Mouse (Mus musculus) intestine, embryonic 14.5 days (tissue): ENCODE measurements around the gene Hist1h2bb. TPM values are rescaled to one million over a fixed set of nuclear protein-coding genes. Genes with fewer than 3 reads are reported as not detected.

Experiments
- ATAC-seq: fragments of 200-750 bp; cut with Nextera tagmentation; replicated peaks from 2 replicates; pipeline ENCODE4 v1.8.0; 2017; ENCODE audit warnings: low read depth, moderate number of reproducible peaks, moderate TSS enrichment, moderate library complexity; ENCODE audit not compliant: low FRiP score, low TSS enrichment
- DNase-seq: peaks from one replicate; pipeline ENCODE4 v3.0.0-alpha.2; 2018; ENCODE audit warnings: low spot score
- H3K27ac ChIP-seq: fragments of 300-500 bp; sonication (generic); 2 replicates; pipeline ENCODE4 v1.5.1; 2014; ENCODE audit warnings: low read depth, mild to moderate bottlenecking, control low read depth
- H3K27me3 ChIP-seq: fragments of 300-500 bp; sonication (generic); replicated peaks from 2 replicates; pipeline ENCODE4 v1.6.1; 2014; ENCODE audit warnings: low read length, control low read depth; ENCODE audit not compliant: control insufficient read depth, insufficient read depth
- H3K36me3 ChIP-seq: fragments of 300-500 bp; sonication (generic); 2 replicates; pipeline ENCODE4 v1.6.1; 2014; ENCODE audit warnings: low read length, control low read depth; ENCODE audit not compliant: control insufficient read depth, insufficient read depth
- H3K4me1 ChIP-seq: fragments of 300-500 bp; sonication (generic); replicated peaks from 2 replicates; pipeline ENCODE4 v1.6.1; 2014; ENCODE audit warnings: low read length, control low read depth, mixed read lengths; ENCODE audit not compliant: control insufficient read depth, insufficient read depth
- H3K4me2 ChIP-seq: fragments of 300-500 bp; sonication (generic); 2 replicates; pipeline ENCODE4 v1.6.1; 2014; ENCODE audit warnings: low read length
- H3K4me3 ChIP-seq: fragments of 300-500 bp; sonication (generic); 2 replicates; pipeline ENCODE4 v1.5.1; 2014; ENCODE audit warnings: low read depth, low read length, control low read depth, mixed read lengths
- H3K9ac ChIP-seq: fragments of 300-500 bp; sonication (generic); 2 replicates; pipeline ENCODE4 v1.6.1; 2014; ENCODE audit warnings: mild to moderate bottlenecking, low read length
- H3K9me3 ChIP-seq: fragments of 300-500 bp; sonication (generic); 2 replicates; pipeline ENCODE4 v1.6.1; 2016; ENCODE audit warnings: low read length, control low read depth; ENCODE audit not compliant: control insufficient read depth
- WGBS: fragments of 180-500 bp; shearing (Covaris S2); extraction: QIAGEN DNeasy Blood & Tissue Kit; methylation state at CpG from one replicate; pipeline ENCODE4 v1.1.7; 2014; 5-methylcytosine and 5-hydroxymethylcytosine counted together
- polyA plus RNA-seq: library from polyadenylated mRNA; unstranded; fragments of >200 nt; fragmentation: Nextera tagmentation; extraction: Ambion mirVana; gene quantifications from 2 replicates; pipeline ENCODE4 v1.2.1, GENCODE M21; 2014

The Hist1h2bb gene
- polyA plus RNA-seq, 1 experiment from 2014 or later = 5.0 TPM

DNA sequence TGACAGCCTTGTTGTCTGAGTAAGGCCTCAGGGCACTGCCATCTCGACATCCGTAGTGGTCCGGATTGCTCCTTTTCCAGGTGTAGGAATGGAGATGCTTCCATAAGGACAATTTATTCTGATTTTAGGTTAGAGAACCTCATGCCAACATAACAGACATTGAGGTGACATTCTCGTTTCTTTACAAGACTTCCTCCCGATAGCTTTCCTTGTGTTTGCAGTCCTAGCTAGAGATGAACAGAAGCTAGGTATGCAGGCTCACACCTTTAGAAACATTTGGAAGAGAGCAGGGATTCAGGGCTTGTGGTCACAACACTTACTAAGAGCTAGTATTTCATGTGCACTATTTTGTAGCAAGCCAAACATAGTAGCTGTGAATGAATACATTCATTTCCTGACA, 3.3 kb upstream of the Hist1h2bb start:
- Histone ChIP-seq H3K4me2 (no peak overlapping the region), H3K27ac (no peak overlapping the region), H3K9ac (no peak overlapping the region), H3K4me3 (no peak overlapping the region), H3K9me3 (no peaks in the 10 kb centered on the region), H3K27me3 (no peaks in the 10 kb centered on the region), H3K36me3 (no peaks in the 10 kb centered on the region), H3K4me1 (peaks cover 20% of the 10 kb centered on the region)
- WGBS = 83% methylated on average over 5 of the region's 5 CpGs
- no peak for ATAC-seq
- no peak for DNase-seq

DNA sequence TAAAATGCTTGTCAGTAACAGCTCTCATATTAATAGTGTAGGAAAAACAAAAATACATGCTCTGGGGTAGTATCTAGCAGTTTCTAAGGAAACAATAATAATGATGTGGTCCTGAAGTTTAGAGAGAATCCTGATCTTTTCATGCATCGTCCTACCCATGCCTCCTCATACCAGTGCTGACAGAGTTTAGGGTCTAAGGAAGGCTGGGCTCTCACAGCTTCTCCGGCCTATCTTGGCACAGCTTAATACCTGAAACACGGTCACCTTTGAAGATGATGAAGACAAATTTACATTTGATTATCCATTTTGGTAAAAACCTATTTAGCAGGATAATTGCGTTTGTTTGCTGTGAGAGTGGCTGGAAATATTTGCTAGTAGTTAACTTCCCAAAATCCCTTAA, 2.6 kb upstream of the Hist1h2bb start:
- Histone ChIP-seq H3K27ac (peak overlapping the region; percentile 100), H3K9me3 (no peaks in the 10 kb centered on the region), H3K4me2 (peak overlapping the region; percentile 92), H3K36me3 (no peaks in the 10 kb centered on the region), H3K4me1 (peaks cover 23% of the 10 kb centered on the region), H3K9ac (peak overlapping the region; percentile 67), H3K4me3 (peak overlapping the region; percentile 44), H3K27me3 (no peaks in the 10 kb centered on the region)
- DNase-seq (no peak), ATAC-seq (no peak)
- WGBS = 35% methylated on average over 4 of the region's 4 CpGs

DNA sequence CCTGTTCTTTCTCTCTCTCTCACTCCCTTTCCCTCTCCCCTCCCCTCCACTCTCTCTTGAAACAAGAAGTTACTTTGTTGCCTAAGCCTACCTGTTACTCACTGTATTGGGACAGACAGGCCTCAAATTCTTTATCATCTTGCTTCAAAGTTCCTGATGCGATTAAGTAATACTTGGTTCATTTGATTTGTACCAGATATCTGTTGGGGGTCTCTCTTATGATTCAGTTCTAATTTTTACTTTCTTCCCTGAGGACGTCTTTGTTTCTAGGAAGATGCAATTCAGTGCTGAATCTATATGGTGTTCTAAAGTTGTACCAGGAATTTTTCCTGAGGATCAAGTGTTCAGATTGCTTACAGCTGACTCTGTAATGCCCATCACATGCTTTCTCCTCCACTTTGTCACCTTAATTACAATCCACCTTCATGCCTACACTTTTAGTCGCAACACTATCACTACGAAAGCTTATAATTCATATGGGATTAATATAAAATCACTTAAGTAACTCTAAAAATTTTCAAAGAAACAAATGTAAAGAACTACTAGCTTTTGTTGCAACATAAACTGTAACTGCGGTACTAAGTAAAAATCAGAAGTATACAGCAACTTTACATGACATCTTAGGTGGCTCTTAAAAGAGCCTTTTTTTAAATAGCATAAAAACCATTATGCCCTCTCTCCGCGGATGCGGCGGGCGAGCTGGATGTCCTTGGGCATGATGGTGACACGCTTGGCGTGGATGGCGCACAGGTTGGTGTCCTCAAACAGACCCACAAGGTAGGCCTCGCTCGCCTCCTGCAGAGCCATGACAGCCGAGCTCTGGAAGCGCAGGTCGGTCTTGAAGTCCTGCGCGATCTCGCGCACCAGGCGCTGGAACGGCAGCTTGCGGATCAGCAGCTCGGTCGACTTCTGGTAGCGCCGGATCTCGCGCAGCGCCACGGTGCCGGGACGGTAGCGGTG, 1.8 kb upstream of the Hist1h2bb start:
- DNase-seq (no peak), ATAC-seq (no peak)
- no peaks in the 10 kb centered on the region for H3K9me3 ChIP-seq
- peak overlapping the region; percentile 100 for H3K27ac ChIP-seq
- H3K36me3 ChIP-seq = no peaks in the 10 kb centered on the region
- H3K9ac ChIP-seq = peak overlapping the region; percentile 67
- 4% methylated on average over 13 of the region's 36 CpGs for WGBS
- no peaks in the 10 kb centered on the region for H3K27me3 ChIP-seq
- peak overlapping the region; percentile 44 for H3K4me3 ChIP-seq
- H3K4me2 ChIP-seq = peak overlapping the region; percentile 92
- H3K4me1 ChIP-seq = peaks cover 23% of the 10 kb centered on the region

DNA sequence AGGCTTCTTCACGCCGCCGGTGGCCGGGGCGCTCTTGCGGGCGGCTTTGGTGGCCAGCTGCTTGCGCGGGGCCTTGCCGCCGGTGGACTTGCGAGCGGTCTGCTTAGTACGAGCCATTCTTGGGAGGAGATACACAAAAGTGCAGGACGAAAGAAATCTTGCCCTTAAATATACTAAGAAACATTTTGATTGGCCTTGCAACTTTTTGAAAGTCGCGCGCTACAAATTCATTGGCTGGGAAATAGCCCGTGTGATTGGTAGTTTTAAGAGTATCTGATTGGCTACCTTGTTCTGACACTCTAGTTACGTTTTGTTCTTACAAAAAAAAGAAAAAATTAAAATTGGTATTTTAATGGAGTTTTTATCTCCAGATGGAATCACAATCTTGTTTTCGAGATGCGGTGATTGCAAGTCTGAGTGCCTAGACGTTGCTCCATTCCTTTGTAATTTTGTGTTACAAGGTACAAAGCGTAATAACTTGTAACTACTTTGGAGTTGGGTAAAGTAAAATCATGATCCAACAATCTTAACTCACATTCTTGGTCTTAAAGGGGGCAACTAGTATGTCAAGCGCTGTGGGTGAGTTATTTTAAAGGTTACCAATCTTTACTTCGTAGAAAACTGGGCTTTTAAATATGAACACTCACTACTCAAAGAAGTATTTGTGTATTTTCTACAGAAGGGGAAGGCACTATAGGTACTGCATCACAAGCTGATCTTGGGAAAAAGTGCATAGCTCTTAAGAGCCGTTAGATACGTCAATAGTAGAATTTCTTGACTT, 963 bp upstream of the Hist1h2bb start, which contains the start of gene Hist1h3c:
Hist1h3c (minus strand) TSS at position 222 of the 781 bp plus-strand sequence.
- no peaks in the 10 kb centered on the region for H3K9me3 ChIP-seq
- peaks cover 20% of the 10 kb centered on the region for H3K4me1 ChIP-seq
- H3K27me3 ChIP-seq = no peaks in the 10 kb centered on the region
- ATAC-seq (peak; percentile 67), DNase-seq (peak; percentile 88)
- peak within 1 kb of the TSS; percentile 44 for H3K4me3 ChIP-seq
- WGBS = under 1% methylated on average over 21 of the region's 28 CpGs
- no peaks in the 10 kb centered on the region for H3K36me3 ChIP-seq
- H3K4me2 ChIP-seq = peak within 1 kb of the TSS; percentile 92
- H3K9ac ChIP-seq = peak within 1 kb of the TSS; percentile 89
- peak within 1 kb of the TSS; percentile 100 for H3K27ac ChIP-seq

DNA sequence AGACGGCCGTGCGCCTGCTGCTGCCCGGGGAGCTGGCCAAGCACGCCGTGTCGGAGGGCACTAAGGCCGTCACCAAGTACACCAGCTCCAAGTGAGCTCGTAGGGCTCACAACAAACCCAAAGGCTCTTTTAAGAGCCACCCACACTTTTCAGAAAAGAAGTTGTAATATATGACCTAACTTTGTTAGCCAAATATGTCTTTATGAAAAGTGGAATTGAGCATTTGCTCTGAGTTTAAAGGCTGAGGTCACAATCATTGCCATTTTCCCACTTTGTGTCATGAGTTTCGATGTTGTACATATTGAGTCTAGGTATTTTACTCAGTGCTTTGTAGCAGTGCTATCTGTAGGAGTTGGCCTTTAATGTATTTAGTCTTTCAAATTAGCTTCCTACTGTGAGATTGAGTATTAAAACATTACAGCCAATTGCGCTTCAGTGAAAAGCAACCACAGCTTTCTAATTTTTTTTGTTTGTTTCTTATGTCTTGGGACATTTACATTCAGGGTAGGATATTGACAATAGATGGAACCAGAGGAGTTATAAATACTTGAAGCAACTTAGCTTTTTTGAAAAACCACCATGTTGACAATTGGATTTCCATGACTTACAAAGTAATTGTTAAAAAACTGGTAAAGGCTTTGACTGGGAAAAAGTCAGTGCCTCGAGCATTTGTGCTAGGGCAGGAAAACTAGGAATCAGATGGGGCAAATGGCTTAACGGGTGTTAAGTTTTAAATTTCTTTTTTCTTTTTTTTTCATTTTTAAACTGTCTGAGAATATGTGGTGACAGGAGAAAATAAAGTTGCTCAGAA, 752 bp downstream of the Hist1h2bb start:
- DNase-seq (peak; percentile 70), ATAC-seq (no peak)
- no peaks in the 10 kb centered on the region for H3K36me3 ChIP-seq
- no peaks in the 10 kb centered on the region for H3K27me3 ChIP-seq
- peaks cover 22% of the 10 kb centered on the region for H3K4me1 ChIP-seq
- H3K27ac ChIP-seq = peak overlapping the region; percentile 100
- H3K4me3 ChIP-seq = peak overlapping the region; percentile 44
- H3K4me2 ChIP-seq = peak overlapping the region; percentile 92
- no peaks in the 10 kb centered on the region for H3K9me3 ChIP-seq
- peak overlapping the region; percentile 89 for H3K9ac ChIP-seq
- 6% methylated on average over 10 of the region's 13 CpGs for WGBS

DNA sequence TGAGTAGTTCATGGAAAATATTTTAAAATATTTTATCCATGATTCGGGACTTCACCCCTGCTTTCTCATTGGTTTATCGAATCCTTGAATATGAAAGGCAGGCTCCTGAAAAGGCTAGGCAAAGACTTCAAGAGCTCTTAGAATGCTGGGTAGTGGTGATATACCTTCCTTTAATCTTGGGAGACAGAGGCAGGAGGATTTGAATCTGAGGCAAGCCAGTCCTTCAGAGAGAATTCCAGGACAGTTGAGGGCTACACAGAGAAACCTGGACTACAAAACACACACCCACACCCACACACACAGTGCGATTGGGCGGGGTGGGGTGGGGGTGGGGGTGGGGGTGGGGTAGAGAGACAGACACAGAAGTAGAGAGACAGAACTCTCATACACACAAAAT, 1.4 kb downstream of the Hist1h2bb start:
- Histone ChIP-seq H3K4me1 (peaks cover 24% of the 10 kb centered on the region), H3K9me3 (no peaks in the 10 kb centered on the region), H3K27ac (peak overlapping the region; percentile 100), H3K27me3 (no peaks in the 10 kb centered on the region), H3K4me3 (peak overlapping the region; percentile 44), H3K4me2 (peak overlapping the region; percentile 92), H3K36me3 (no peaks in the 10 kb centered on the region), H3K9ac (peak overlapping the region; percentile 89)
- no peak for DNase-seq
- WGBS = 9% methylated on average over 4 of the region's 4 CpGs
- ATAC-seq = no peak

DNA sequence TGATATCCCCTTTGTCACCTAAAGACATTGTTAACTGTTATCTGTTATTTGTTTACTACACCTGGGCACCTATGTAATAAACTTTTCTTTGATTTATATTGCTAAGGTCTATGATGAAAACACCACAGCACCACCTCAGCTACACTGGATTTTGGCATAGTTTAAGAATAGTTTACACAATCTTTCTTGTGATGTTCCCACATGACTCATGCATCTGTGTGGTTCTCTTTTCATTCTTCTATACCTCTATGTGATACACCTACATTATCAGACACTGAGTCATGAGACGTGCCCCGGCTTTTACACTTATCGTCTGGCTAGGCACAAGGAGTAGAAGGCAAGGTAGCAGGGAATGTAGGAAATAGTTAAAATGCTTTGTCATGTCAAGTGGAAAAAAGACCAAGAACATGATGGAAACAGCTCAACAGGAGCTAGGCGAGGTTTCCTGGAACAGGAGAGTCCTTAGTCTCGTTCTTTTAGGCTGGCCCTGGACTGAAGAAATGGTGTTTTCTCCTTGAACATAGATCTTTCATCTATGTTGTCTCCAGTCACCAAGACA, 3.1 kb downstream of the Hist1h2bb start:
- no peak for DNase-seq
- Histone ChIP-seq H3K27ac (peak overlapping the region; percentile 94), H3K9ac (no peak overlapping the region), H3K4me3 (no peak overlapping the region), H3K36me3 (no peaks in the 10 kb centered on the region), H3K4me1 (peaks cover 18% of the 10 kb centered on the region), H3K4me2 (no peak overlapping the region), H3K9me3 (no peaks in the 10 kb centered on the region), H3K27me3 (no peaks in the 10 kb centered on the region)
- 87% methylated on average over 5 of the region's 5 CpGs for WGBS
- no peak for ATAC-seq
